Mouse (Mus musculus) embryonic facial prominence, embryonic 14.5 days (tissue): Measurements from ENCODE around the gene Efna3. TPM values are rescaled to one million over a fixed set of nuclear protein-coding genes. Genes with fewer than 3 reads are reported as not detected.

Experiments
- ATAC-seq: fragments of 200-750 bp; cut with Nextera tagmentation; 2 replicates; pipeline ENCODE4 v1.8.0; 2017; ENCODE audit warnings: low read depth, moderate number of reproducible peaks, moderate TSS enrichment
- DNase-seq: peaks from one replicate; pipeline ENCODE4 v3.0.0-alpha.2; 2015; ENCODE audit warnings: low spot score
- H3K27ac ChIP-seq: fragments of 300-500 bp; sonication (generic); replicated peaks from 2 replicates; pipeline ENCODE4 v1.5.1; 2014; ENCODE audit warnings: low read depth, mild to moderate bottlenecking, low read length, moderate library complexity
- H3K27me3 ChIP-seq: fragments of 300-500 bp; sonication (generic); replicated peaks from 2 replicates; pipeline ENCODE4 v1.6.1; 2014; ENCODE audit warnings: low read length; ENCODE audit not compliant: control insufficient read depth, insufficient read depth
- H3K36me3 ChIP-seq: fragments of 300-500 bp; sonication (generic); 2 replicates; pipeline ENCODE4 v1.6.1; 2014; ENCODE audit warnings: low read length, mixed read lengths; ENCODE audit not compliant: control insufficient read depth, insufficient read depth
- H3K4me1 ChIP-seq: fragments of 300-500 bp; sonication (generic); 2 replicates; pipeline ENCODE4 v1.6.1; 2014; ENCODE audit warnings: antibody characterized with exemption, low read length; ENCODE audit not compliant: control insufficient read depth, insufficient read depth
- H3K4me2 ChIP-seq: fragments of 300-500 bp; sonication (generic); 2 replicates; pipeline ENCODE4 v1.6.1; 2014; ENCODE audit warnings: low read depth, mild to moderate bottlenecking, low read length, moderate library complexity, mixed read lengths
- H3K4me3 ChIP-seq: fragments of 300-500 bp; sonication (generic); 2 replicates; pipeline ENCODE4 v1.5.1; 2014; ENCODE audit warnings: low read depth, mild to moderate bottlenecking, low read length
- H3K9ac ChIP-seq: fragments of 300-500 bp; sonication (generic); 2 replicates; pipeline ENCODE4 v1.6.1; 2014; ENCODE audit warnings: low read depth, mild to moderate bottlenecking, low read length, moderate library complexity, mixed read lengths
- H3K9me3 ChIP-seq: fragments of 300-500 bp; sonication (generic); 2 replicates; pipeline ENCODE4 v1.6.1; 2016; ENCODE audit warnings: low read length; ENCODE audit not compliant: control insufficient read depth
- WGBS: fragments of 180-500 bp; shearing (Covaris S2); extraction: QIAGEN DNeasy Blood & Tissue Kit; methylation state at CpG from one replicate; pipeline ENCODE4 v1.1.7; 2014; 5-methylcytosine and 5-hydroxymethylcytosine counted together
- polyA plus RNA-seq: library from polyadenylated mRNA; unstranded; fragments of >200 nt; fragmentation: Nextera tagmentation; extraction: Ambion mirVana; gene quantifications from 2 replicates; pipeline ENCODE4 v1.2.1, GENCODE M21; 2014

The Efna3 gene
- polyA plus RNA-seq, 1 experiment from 2014 or later: 18.7 TPM

GRCm38 (mm10) chr3:89322131-89322500, 649 bp downstream of the Efna3 start:
- peak overlapping the region; percentile 73 for H3K9ac ChIP-seq
- peak overlapping the region; percentile 97 for H3K4me2 ChIP-seq
- peaks cover 35% of the 10 kb centered on the region for H3K4me1 ChIP-seq
- DNase-seq (no peak), ATAC-seq (no peak)
- WGBS: 2% methylated on average over 9 of the region's 14 CpGs
- H3K9me3 ChIP-seq: no peaks in the 10 kb centered on the region
- H3K27me3 ChIP-seq: peaks cover 31% of the 10 kb centered on the region
- no peaks in the 10 kb centered on the region for H3K36me3 ChIP-seq
- H3K27ac ChIP-seq: no peak overlapping the region; the same call in 1 of the 2 replicates
- H3K4me3 ChIP-seq: peak overlapping the region; percentile 70

GRCm38 (mm10) chr3:89321183-89322130, 1.3 kb downstream of the Efna3 start:
- no peaks in the 10 kb centered on the region for H3K9me3 ChIP-seq
- DNase-seq (peak; percentile 30), ATAC-seq (no peak)
- peaks cover 31% of the 10 kb centered on the region for H3K27me3 ChIP-seq
- H3K27ac ChIP-seq: no peak overlapping the region; the same call in none of the 2 replicates
- H3K4me3 ChIP-seq: peak overlapping the region; percentile 70
- H3K9ac ChIP-seq: peak overlapping the region; percentile 73
- under 1% methylated on average over 49 of the region's 66 CpGs for WGBS
- peaks cover 39% of the 10 kb centered on the region for H3K4me1 ChIP-seq
- no peaks in the 10 kb centered on the region for H3K36me3 ChIP-seq
- H3K4me2 ChIP-seq: peak overlapping the region; percentile 97

GRCm38 (mm10) chr3:89320581-89321182, 2.1 kb downstream of the Efna3 start:
- peak; percentile 65 for DNase-seq
- peak overlapping the region; percentile 97 for H3K4me2 ChIP-seq
- ATAC-seq: no peak
- no peaks in the 10 kb centered on the region for H3K36me3 ChIP-seq
- peak overlapping the region; percentile 73 for H3K9ac ChIP-seq
- no peaks in the 10 kb centered on the region for H3K9me3 ChIP-seq
- WGBS: 2% methylated on average over 12 of the region's 41 CpGs
- H3K27ac ChIP-seq: no peak overlapping the region; the same call in 1 of the 2 replicates
- peaks cover 45% of the 10 kb centered on the region for H3K4me1 ChIP-seq
- H3K4me3 ChIP-seq: peak overlapping the region; percentile 70
- H3K27me3 ChIP-seq: peaks cover 31% of the 10 kb centered on the region

GRCm38 (mm10) chr3:89319591-89320350, 3.0 kb downstream of the Efna3 start:
- peaks cover 31% of the 10 kb centered on the region for H3K27me3 ChIP-seq
- H3K4me2 ChIP-seq: peak overlapping the region; percentile 97
- peak overlapping the region; percentile 59 for H3K9ac ChIP-seq
- 4% methylated on average over 32 of the region's 58 CpGs for WGBS
- H3K4me1 ChIP-seq: peaks cover 54% of the 10 kb centered on the region
- DNase-seq (peak; percentile 34), ATAC-seq (no peak)
- no peaks in the 10 kb centered on the region for H3K9me3 ChIP-seq
- H3K36me3 ChIP-seq: no peaks in the 10 kb centered on the region
- peak overlapping the region; percentile 55 for H3K27ac ChIP-seq
- peak overlapping the region; percentile 70 for H3K4me3 ChIP-seq

GRCm38 (mm10) chr3:89318971-89319590, 3.7 kb downstream of the Efna3 start:
- Histone ChIP-seq H3K27ac (no peak overlapping the region), H3K4me2 (peak overlapping the region; percentile 97), H3K9ac (peak overlapping the region; percentile 59; the same call in 1 of the 2 replicates), H3K27me3 (peaks cover 31% of the 10 kb centered on the region), H3K36me3 (no peaks in the 10 kb centered on the region), H3K4me3 (peak overlapping the region; percentile 70), H3K4me1 (peaks cover 57% of the 10 kb centered on the region), H3K9me3 (no peaks in the 10 kb centered on the region)
- 7% methylated on average over 20 of the region's 21 CpGs for WGBS
- peak; percentile 60 for DNase-seq
- peak; percentile 19; the same call in 1 of the 2 replicates for ATAC-seq

GRCm38 (mm10) chr3:89318316-89318715, 4.4 kb downstream of the Efna3 start:
- Histone ChIP-seq H3K4me3 (no peak overlapping the region), H3K9ac (no peak overlapping the region), H3K27ac (no peak overlapping the region), H3K27me3 (peaks cover 31% of the 10 kb centered on the region), H3K4me2 (no peak overlapping the region), H3K4me1 (peaks cover 57% of the 10 kb centered on the region), H3K9me3 (no peaks in the 10 kb centered on the region), H3K36me3 (no peaks in the 10 kb centered on the region)
- 52% methylated on average over 5 of the region's 8 CpGs for WGBS
- no peak for DNase-seq
- ATAC-seq: no peak

- ATAC-seq (no peak), DNase-seq (no peak)
- H3K9ac ChIP-seq: no peak overlapping the region
- no peaks in the 10 kb centered on the region for H3K9me3 ChIP-seq
- H3K4me1 ChIP-seq: peaks cover 55% of the 10 kb centered on the region
- H3K27ac ChIP-seq: no peak overlapping the region
- H3K4me3 ChIP-seq: no peak overlapping the region
- peak overlapping the region; percentile 57; the same call in 1 of the 2 replicates for H3K4me2 ChIP-seq
- peaks cover 31% of the 10 kb centered on the region for H3K27me3 ChIP-seq
- no peaks in the 10 kb centered on the region for H3K36me3 ChIP-seq
- WGBS: 58% methylated on average over 6 of the region's 6 CpGs
Observed at GRCm38 (mm10) chr3:89317246-89317645, 5.5 kb downstream of the Efna3 start.

GRCm38 (mm10) chr3:89316833-89317232, 5.9 kb downstream of the Efna3 start:
- peak; percentile 94 for DNase-seq
- no peak overlapping the region for H3K4me3 ChIP-seq
- no peaks in the 10 kb centered on the region for H3K9me3 ChIP-seq
- H3K4me2 ChIP-seq: peak overlapping the region; percentile 57; the same call in 1 of the 2 replicates
- peaks cover 51% of the 10 kb centered on the region for H3K4me1 ChIP-seq
- H3K27me3 ChIP-seq: peaks cover 31% of the 10 kb centered on the region
- H3K27ac ChIP-seq: no peak overlapping the region
- H3K36me3 ChIP-seq: no peaks in the 10 kb centered on the region
- no peak overlapping the region for H3K9ac ChIP-seq
- peak; percentile 45 for ATAC-seq
- WGBS: 6% methylated on average over 4 of the region's 4 CpGs
